Mouse (Mus musculus): ENCODE results near the gene Lrrc23.
"Not testable (repeated sequence)": the region's sequence is repeated elsewhere in the genome, so short reads cannot be mapped to it uniquely, and the experiment has no call there.

Lrrc23 gene

DNA sequence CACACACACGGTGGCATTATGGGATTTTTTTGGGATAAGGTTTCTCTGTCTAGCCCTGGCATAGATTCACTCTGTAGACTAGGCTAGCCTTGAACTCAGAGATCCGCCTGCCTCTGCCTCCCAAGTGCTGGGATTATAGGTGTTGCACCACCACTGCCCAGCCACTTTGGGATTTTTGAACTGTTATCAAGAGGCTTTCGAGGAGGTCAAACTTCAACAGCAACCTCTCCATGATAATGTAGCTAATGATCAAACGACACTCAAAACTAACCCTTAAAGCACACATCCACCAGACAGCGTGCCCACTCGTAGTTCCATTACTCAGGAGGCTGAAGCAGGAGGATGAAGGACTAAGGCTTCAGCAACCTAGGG lies 28.4 kb upstream of the Lrrc23 start:
- no peak for DNase-seq (ENCODE audit: low spot score)

DNA sequence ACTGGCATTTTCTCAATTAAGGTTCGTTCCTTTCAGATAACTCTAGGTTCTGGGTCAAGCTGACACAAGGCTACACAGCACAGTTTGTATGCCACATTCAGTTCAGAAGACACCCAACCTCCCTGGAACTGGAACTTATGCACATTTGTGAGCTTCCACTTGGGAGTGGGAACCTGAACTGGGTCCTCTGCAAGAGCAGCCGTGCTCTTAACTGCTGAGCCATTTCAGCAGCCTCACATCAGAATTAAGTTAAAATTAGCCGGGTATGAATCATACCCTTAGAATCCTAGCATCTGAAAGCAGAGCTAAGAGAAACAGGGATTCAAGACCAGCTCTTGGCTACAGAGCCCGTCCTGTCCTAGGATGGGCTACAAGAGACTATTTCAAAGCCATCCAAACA lies 27.8 kb upstream of the Lrrc23 start:
- DNase-seq (ENCODE audit: low spot score) = no peak

DNA sequence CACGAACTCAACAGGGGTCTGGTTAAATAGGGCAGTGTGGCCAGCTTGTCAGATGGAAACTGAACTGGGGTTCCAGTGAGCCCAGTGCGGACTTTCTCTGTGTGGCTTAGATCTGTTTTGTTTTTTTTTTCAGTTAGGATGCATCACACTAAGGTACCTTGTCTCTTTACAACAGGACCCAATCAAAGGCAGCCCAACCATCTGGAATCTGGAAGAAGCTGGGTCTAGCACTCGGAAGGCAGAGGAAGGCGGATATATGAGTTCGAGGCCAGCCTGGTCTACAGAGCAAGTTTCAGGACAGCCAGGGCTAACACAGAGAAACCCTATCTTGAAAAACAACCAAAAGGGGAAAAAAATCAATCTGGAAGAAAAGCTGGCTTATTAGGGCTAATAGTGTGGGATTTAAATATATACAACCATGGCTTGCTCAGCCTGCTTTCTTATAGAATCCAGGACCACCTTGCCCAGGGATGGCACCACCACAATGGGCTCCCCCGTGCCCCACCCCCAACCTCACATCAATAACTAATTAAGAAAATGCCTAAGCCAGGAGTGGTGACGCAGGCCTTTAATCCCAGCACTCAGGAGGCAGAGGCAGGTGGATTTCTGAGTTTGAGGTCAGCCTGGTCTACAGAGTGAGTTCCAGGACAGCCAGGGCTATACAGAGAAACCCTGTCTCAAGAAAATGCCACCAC lies 27.1 kb upstream of the Lrrc23 start:
- no peak for DNase-seq (ENCODE audit: low spot score)

DNA sequence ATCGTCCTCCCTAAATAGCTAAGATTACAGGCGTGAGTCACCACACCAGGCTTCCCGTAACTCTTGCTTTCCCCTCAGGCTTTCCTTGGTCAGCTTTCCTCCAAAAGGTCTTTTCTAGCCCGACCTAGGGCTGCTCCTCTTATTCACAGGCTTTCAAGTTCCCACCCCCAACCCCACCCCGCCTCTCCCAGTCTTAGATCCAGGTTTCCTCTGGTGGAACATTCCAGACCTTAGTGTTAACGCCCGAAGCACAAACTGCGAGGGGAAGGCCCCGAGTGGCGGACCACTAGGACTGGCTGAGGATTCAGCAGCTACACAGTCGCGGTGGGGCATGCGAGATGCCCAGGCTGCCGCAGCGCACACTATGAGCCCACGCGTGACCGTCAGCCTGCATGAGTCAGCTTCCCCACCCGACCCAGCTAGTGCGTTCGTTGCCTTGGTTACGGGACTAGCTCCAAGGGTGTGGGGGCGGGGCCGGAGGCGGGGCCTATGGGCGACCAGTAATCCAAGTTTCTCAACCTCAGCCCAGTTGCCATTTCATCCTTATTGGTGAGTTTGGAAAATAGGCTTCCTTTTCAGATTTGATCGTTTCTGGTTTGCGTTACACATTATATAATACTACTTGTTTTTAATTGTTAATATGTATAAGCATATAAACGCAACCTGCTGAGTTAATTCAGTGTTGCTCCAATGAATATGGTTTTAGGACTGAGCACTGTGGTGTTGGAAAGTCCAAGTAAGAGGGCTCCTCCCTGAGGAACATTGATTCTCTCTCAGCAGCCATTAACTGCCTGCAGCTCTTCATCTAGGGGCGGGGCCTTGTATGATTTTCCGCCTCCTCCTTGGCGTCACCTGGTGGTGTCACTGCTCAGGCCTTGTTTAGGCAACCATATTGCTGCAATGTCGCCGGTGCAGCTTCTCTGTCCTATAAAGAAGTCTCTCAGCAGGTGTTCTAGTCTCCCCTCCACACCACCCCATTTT lies 26.1 kb upstream of the Lrrc23 start:
- peak; percentile 96 for DNase-seq (ENCODE audit: low spot score)

DNA sequence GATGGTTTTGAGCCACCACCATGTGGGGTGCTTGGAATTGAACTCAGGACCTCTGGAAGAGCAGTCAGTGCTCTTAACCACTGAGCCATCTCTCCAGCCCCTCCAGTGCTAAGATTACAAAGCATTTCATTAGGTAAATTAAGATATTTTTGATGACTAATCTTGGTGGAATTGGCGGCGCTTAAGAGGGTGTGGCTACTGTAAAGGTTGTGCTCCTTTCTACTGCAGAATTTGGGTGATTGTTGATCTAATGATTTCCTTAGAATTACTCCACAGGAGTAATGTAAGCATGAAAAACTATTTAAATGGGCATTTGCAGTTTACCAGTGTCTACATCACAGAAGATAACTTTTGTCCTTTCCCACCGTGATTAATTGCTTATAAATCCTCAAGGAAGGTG lies 24.8 kb upstream of the Lrrc23 start:
- DNase-seq (ENCODE audit: low spot score) = no peak

DNA sequence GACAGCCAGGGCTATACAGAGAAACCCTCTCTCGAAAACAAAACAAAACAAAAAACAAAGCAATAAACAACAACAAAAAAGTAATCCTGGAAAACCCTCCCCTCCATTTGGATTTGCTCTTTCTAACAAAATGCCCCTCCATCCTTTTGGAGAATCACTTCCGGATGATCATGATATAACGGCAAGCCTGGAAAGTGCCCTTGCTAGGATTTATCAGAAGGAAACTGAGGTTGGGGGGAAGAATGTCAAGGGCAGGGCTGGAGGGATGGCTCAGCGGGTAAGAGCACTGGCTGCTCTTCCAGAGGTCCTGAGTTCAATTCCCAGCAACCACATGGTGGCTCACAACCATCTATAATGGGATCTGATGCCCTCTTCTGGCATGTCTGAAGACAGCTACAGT lies 24.2 kb upstream of the Lrrc23 start:
- DNase-seq (ENCODE audit: low spot score) = not testable (repeated sequence)

DNA sequence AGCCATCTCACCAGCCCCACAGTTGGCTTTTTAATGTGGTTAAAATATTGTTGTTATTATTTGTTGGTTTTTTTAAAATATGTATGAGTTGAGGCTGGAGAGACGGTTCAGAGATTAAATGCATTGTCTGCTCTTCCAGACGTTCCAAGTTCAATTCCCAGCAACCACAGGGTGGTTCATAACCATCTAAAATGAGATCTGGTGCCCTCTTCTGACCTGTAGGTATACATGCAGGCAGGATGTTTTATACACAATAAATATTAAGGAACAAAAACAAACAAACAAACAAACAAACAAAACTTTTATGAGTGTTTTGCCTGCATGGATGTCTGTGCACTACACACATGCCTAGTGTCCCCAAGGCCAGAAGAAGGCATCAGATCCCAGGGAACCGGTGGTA lies 23.5 kb upstream of the Lrrc23 start:
- no peak for DNase-seq (ENCODE audit: low spot score)

DNA sequence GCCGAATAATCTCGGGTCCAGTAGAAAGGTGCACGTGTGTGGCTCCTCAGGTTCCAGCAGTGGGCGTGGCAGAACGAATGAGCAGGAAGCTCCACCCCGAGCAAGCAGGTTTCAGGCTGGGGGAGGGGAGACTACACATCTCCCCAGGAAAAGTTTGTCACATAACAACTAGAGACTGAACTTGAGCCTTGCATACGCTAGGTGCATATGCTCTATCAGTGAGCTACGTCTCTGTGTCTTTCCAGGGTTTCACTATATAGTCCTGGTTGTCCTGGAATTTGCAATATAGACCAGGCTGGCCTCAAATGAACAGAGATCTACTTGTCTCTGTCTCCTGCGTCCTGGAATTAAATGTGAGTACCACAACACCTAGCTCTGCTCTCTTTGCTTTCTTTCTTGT lies 22.9 kb upstream of the Lrrc23 start:
- not testable (repeated sequence) for DNase-seq (ENCODE audit: low spot score)

DNA sequence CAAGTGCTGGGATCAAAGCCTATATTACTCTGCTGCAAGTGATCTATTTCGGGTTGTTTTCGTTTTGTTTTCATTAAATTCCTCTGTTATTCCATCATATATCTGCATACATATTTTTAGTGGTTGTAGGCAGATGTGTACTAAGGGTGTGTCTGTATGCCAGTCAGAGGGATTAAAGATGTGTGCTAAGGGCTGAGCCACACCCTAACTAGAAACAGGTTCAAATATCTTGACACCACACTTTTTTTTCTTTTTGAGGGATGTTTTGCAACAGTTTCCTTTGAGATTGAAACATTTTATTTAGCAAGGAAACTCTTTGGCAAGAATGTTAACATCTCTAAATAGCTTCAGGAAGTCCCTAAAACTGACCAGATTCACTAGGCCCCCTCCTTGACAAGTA lies 16.7 kb upstream of the Lrrc23 start:
- DNase-seq (ENCODE audit: low spot score) = no peak

DNA sequence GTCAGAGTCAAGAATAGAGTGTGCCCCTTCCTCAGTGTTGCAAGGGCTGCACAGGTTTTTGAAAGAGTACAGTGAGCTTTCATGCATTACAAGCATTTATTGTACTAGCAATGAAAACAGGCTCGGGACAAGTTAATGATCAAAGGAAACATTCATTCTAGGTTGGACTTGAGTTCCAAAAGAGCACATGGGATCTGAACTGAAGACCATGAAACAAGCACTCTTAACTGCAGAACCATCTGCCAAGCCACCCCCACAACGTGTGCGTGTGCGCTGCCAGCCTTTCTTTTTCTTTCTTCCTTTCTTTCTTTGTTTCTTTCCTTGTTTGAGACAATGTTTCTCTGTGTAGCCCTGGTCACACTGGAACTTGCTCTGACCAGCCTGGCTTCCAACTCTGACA lies 16.3 kb upstream of the Lrrc23 start:
- DNase-seq (ENCODE audit: low spot score) = no peak

DNA sequence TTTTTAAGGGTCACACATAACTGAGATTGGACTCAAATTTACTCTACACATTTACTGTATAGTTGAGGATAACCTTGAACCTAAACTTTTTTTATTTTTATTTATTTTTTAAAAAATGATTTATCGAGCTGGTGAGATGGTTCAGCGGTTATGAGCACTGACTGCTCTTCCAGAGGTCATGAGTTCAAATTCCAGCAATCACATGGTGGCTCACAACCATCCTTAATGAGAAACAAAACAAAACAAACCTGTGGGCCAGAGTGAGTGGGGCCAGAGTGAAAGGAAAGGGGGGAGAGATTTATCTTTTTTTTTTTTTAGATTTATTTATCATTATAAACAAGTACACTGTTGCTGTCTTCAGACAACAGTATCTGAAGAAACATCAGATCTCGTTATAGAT lies 12.4 kb upstream of the Lrrc23 start:
- DNase-seq (ENCODE audit: low spot score) = no peak

DNA sequence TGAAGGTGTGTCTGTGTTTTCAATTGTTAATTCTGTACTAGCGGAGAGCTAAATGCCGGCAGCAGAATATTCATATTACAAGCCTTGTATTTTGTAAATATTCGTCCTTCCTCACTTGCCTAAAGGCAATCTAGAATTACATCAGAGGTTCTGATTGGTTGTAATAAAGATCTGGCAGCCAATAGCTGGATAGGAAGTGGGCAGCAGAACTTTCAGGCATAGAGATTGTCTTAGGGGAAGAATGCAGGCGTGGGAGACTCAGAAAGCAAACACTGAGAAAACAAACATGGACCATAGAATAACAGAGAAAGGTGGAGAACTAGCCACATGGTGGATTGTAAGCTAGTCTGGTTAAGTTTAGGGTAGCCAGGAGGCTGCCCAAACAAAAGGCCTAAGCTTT lies 10.6 kb upstream of the Lrrc23 start:
- DNase-seq (ENCODE audit: low spot score) = no peak

DNA sequence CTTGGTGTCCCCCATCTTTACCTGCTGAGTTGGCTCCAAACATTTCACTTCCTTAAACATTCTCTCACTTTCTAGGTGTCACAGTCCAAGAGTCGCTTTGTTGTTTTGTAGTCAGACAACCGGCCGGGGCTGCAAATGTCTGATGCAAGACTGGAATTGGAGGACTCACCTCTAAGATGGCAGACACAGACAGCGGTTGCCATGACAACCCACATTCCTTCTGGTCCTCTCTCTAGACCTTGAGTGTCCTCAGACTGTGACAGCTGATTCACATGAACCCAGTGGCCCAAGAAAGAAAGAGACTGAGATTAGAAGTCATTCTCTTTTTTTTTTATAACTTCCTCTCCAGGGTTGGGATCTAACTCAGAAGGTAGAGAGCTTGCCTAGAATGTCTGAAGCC lies 10.0 kb upstream of the Lrrc23 start:
- no peak for DNase-seq (ENCODE audit: low spot score)

DNA sequence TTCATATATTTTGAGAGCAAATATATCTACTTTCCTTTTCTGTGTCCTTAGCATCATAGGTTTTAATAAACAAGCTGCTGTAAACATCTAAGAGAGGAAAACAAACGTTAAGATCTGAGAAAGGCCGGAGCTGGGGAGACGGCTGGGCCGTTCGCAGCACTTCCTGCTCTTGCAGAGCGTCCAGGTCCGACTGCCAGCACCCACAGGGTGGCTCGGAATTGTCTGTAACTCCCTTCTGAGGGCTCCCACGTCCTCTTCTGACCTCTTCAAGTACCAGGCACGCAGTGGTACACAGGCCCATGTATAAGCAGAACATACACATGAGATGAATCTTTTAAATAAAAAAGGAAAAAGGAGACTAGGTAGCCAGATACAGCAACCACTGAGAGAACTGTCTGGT lies 8.2 kb upstream of the Lrrc23 start:
- DNase-seq (ENCODE audit: low spot score) = no peak

DNA sequence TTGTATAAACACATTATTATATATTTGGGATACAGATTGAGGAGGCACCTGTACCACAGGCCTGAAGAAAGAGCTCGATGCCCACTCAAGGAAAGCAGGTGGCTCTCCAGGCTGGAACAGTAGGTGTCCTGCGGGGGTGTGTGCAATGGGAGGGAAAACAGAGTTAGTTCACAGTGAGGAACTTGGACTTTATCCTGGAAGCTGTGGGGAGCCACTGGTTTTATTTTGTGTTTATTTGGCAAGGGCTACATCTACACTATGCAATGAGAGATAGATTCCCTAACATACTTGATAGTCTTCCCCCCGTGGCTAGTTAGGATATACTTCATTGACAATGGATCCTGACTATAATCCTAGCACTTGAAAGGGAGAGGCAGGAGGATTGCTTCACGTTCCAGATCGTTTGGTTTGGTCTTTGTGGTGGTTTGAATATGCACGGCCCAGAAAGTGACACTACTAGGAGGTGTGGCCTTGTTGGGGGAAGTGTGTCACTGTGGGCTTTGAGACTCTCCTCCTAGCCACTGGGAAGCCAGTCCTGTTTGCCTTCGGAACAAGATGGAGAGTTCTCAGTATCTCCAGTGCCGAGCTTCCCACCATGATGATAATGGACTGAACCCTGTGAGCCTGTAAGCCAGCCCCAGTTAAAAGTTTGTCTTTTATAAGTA lies 7.4 kb upstream of the Lrrc23 start:
- no peak for DNase-seq (ENCODE audit: low spot score)

DNA sequence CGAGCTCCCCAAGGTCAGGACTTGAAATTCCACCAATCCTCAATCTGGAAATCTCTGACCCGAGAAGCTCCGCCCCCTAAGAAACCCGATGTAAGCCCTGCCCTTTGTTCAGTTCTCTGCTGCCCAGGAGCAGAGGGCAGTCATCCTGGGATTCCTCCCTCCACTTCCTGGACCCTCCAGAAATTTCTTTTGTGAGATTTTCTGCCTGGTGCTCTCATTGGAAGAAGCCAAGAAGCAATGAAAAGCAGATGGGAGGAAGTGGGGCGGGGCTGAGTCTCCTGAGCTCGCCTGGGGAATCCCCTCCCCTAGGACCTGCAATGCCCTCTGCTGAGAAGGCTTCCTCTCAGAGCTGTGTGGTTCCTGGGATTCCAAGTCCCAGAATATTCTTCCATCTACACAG lies 2.9 kb upstream of the Lrrc23 start:
- peak; percentile 22 for DNase-seq (ENCODE audit: low spot score)

DNA sequence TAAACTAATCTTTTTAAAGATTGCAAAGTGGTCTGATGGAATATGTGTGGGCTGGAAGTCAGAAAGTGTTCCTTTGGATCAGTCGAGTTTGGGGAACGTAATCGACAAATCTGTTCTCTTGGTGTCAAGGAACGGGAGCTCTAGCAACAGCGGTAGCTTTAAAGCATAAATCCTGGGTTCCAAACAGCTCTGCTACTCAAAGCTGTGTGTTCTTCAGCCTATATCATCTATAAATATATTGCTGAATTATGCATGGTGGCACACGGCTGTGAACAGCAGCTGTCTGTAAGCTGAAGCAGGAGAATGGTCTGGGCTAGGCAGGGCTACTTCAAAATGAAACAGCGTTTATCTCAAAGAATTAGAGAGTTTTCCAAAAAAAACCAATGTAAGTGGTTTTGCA lies 1.4 kb upstream of the Lrrc23 start:
- no peak for DNase-seq (ENCODE audit: low spot score)

DNA sequence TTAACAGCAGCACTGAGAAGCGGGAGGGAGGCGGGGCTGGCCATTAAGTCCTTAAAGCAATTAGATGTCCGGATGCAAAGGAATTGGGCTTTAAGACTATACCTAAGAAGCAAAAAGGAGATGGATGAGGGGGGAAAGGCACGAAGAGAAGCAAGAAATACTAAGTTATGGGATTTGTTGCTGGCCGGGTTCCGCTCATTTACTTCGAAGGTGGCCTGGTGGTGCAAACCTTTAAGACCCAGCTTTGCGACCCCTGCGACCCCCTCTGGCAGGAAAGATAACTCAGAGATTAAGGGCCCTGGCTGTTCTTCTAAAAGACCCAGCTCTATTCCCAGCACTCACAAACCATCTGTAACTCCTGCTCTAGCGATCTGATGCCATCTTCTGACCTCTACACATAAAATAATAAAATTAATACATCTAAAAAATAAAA lies 473 bp upstream of the Lrrc23 start:
- no peak for DNase-seq (ENCODE audit: low spot score)

DNA sequence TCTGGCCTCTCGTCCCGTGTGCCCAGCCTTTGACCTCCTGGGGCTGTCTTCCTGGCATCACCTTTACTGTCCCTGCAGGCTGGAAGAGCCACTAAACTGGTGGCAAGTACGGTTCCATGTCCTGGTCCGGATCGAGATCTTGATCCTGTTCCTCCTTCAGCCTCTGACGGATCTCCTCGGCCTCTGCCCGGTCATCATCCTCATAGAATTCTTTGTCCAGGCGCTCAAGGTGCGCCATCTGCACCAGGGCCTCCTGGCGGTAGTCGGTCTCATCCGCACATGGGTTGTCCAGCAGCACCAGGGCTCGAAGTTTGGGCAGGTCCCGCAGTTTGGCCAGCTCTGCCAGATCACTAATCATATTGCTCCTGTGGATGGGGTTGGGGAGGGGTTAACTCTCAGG lies 9.0 kb downstream of the Lrrc23 start:
- DNase-seq (ENCODE audit: low spot score) = no peak

DNA sequence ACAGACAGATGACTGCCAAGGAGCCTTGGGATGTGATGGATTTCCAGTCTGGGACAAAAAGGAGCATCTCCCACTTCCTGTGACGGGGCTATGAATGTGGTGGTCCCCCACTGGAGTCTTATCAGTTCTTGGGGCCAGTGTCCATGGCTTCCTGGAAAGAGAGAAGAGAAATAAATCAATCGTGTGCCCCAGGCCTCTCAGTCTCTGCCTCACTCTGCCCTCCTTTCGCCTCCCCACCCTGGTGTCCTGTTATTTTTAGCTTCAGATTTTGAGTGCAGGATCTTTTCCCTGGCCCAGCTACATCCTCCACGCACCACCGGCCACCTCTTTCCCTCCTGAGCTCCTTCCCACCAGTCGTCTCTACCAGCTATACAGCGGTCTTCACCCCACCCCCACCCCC lies 9.5 kb downstream of the Lrrc23 start:
- no peak for DNase-seq (ENCODE audit: low spot score)

DNA sequence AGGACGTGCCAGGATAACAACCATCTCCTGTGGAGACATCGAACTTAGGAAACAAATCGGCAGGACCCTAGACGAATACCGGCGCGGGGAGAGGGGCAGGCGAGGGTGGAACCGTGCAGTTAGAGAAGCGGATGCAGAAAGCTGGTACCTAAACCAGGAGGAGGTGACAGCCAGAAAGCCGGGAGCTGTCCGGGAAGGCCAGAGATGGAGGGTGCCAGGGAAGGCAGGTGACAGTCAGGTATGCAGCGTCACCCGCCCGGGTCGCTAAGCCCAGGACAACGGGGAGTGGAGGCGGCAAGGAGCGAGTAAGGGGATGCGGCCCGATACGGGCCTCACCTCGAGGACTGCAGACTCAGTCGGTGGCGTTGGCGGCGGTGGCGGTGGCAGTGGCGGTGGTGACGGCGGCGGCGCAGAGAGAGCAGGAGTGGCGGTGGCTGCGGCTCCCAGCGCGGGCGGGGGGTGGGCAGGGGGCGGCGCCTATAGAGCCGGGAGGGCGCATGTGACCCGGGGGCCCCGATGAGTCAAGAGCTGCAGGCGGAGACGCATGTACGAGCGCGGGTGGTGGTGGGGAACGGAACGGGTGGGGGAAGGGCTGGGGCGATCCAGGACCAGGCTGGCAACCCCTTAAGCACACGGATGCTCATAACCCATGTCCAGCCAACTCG lies 10.3 kb downstream of the Lrrc23 start, which contains the start of gene Eno2:
TSS of gene Eno2 (minus strand) at position 573 of the 665 bp plus-strand sequence.
- DNase-seq (ENCODE audit: low spot score) = no peak

DNA sequence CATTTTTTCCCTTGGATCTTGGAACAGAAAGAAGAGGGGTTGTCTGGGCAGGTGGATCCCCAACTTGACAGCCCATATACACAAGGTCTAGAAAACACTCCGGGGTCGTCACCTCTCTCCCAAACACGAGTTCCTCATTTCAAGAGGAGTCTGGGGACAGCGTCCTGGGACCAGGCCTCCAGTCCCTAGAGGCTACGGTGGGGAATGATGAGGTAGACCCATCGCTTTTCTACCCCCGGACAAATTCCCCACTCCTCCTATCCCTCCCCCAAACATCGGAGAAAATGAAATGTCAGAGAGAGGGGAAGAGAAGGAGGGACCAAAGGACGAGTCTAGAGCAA lies 10.9 kb downstream of the Lrrc23 start:
- no peak for DNase-seq (ENCODE audit: low spot score)

Measured in lung, postnatal 25 days (tissue).